Mouse (Mus musculus): Measurements from ENCODE around the gene Agfg1.

DNA sequence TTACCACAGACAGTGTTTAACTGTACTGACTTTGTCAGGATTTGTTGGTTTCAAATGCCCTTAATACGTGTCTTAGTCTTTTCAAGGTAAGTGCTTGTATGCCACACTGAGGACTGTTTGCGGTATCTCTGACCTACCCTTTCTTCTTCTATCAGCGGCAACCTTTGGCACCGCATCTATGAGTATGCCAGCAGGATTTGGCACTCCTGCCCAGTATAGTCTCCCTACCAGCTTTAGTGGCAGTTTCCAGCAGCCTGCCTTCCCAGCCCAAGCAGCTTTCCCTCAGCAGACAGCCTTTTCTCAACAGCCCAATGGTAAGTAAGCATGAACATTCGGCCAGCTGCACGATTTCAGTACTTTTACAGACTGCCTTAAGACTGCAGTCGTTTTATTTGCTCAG is 54.0 kb downstream of the Agfg1 start:
- TF ChIP-seq CTCF (IDR thresholded peaks at IDR 0.05; ENCODE audit: low read depth): no peak
- no peak for TF ChIP-seq EP300 (optimal IDR thresholded peaks at IDR 0.05)
